Mouse (Mus musculus) cerebellum, adult 9-11 months (tissue): ENCODE measurements around the gene Eef1b2.

Experiments
- DNase-seq: peaks from one replicate; pipeline ENCODE4 v3.0.0; 2022

Gene Eef1b2

GRCm38 (mm10) chr1:63195848-63196512, 19.4 kb downstream of the Eef1b2 start:
- DNase-seq, result no peak

- no peak for DNase-seq
Measured at GRCm38 (mm10) chr1:63199387-63199786, 22.8 kb downstream of the Eef1b2 start.

- no peak for DNase-seq
Measured at GRCm38 (mm10) chr1:63200322-63200721, 23.7 kb downstream of the Eef1b2 start.

GRCm38 (mm10) chr1:63201672-63202071, 25.0 kb downstream of the Eef1b2 start:
- no peak for DNase-seq

- no peak for DNase-seq
Measured at GRCm38 (mm10) chr1:63203471-63203870, 26.8 kb downstream of the Eef1b2 start.

- DNase-seq, result no peak
Measured at GRCm38 (mm10) chr1:63203950-63204659, 27.5 kb downstream of the Eef1b2 start.

GRCm38 (mm10) chr1:63204660-63205394, 28.2 kb downstream of the Eef1b2 start:
- DNase-seq, result no peak

- DNase-seq, result no peak
Measured at GRCm38 (mm10) chr1:63207607-63208006, 31.0 kb downstream of the Eef1b2 start.

- DNase-seq, result no peak
Measured at GRCm38 (mm10) chr1:63209861-63210529, 33.4 kb downstream of the Eef1b2 start.

- no peak for DNase-seq
Measured at GRCm38 (mm10) chr1:63213478-63214270, 37.0 kb downstream of the Eef1b2 start.

- no peak for DNase-seq
Measured at GRCm38 (mm10) chr1:63214271-63214558, 37.6 kb downstream of the Eef1b2 start, which contains the start of gene Gpr1. Gene Gpr1, minus strand, starts transcription at chr1:63214543.

- no peak for DNase-seq
Measured at GRCm38 (mm10) chr1:63214631-63215030, 38.0 kb downstream of the Eef1b2 start.

- no peak for DNase-seq
Measured at GRCm38 (mm10) chr1:63219277-63219676, 42.7 kb downstream of the Eef1b2 start.

GRCm38 (mm10) chr1:63225009-63225408, 48.4 kb downstream of the Eef1b2 start:
- DNase-seq, result no peak

- DNase-seq, result no peak
Measured at GRCm38 (mm10) chr1:63225890-63226289, 49.3 kb downstream of the Eef1b2 start.

GRCm38 (mm10) chr1:63227241-63227640, 50.6 kb downstream of the Eef1b2 start:
- no peak for DNase-seq
